In the genomic region with DNA sequence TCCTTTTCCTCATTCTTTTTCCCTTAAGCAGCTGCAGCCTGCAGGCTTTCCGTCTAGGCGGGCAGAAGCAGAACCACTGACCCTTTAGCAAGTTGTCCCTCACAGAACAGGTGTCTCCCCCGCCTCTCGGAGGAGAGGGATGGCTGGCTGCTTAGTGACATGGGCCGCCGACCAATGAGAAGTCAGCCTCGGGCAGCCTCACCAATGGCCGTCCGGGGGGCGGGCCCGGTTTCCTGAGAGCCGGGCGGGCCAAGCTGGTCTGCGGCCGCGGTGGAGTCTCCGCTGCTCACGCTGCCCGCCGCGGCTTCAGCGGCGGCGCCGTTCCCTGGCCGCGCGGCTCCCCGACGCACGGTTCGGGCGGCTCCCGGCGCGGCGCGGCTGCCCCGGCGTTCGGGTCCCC, we compare ENCODE assay signal across 1 mouse cellular context.
TF ChIP-seq lines count a peak whose summit lies in the region.

A gene (plus strand): TSS at position 270 of the 400 bp plus-strand sequence.

TF ChIP-seq in MEL, 35 proteins besides CTCF, POLR2A, EP300 and RAD21 (continued from another document):
- TF ChIP-seq MXI1 (IDR thresholded peaks at IDR 0.05; ENCODE audit: low read depth, low read length) = peak; percentile 60; the same call in 1 of the 2 replicates
- TF ChIP-seq E2F4 (IDR thresholded peaks at IDR 0.05; ENCODE audit: borderline replicate concordance, low read depth, low read length) = no peak
- TF ChIP-seq KAT2A (conservative IDR thresholded peaks at IDR 0.05; ENCODE audit: low read depth, low read length) = no peak
- TF ChIP-seq ZKSCAN1 (IDR thresholded peaks at IDR 0.05; ENCODE audit: low read depth, low read length) = no peak
- no peak for TF ChIP-seq BHLHE40 (IDR thresholded peaks at IDR 0.05; ENCODE audit: borderline replicate concordance, low read depth, low read length)
- TF ChIP-seq POLR2AphosphoS2 (IDR thresholded peaks at IDR 0.05; ENCODE audit: low read length) = no peak
- no peak for TF ChIP-seq CHD1 (IDR thresholded peaks at IDR 0.05; ENCODE audit: low read depth, low read length)
- TF ChIP-seq ZC3H11A (IDR thresholded peaks at IDR 0.05; ENCODE audit: low read depth, low read length) = no peak
TF ChIP-seq in MEL: peak in this region for 7.
